Mouse (Mus musculus) neural tube, embryonic 14.5 days (tissue): ENCODE data around the gene Rrnad1. TPM values are rescaled to one million over a fixed set of nuclear protein-coding genes. Genes with fewer than 3 reads are reported as not detected.

Experiments used
- ATAC-seq: fragments of 200-750 bp; cut with Nextera tagmentation; 2 replicates; pipeline ENCODE4 v1.8.0; 2017; ENCODE audit warnings: low read depth, mild to moderate bottlenecking, moderate TSS enrichment, moderate library complexity
- H3K27ac ChIP-seq: fragments of 300-500 bp; sonication (generic); 2 replicates; pipeline ENCODE4 v1.5.1; 2014; ENCODE audit warnings: low read depth, mild to moderate bottlenecking, control low read depth, low read length, moderate library complexity, mixed read lengths
- H3K27me3 ChIP-seq: fragments of 300-500 bp; sonication (generic); 2 replicates; pipeline ENCODE4 v1.6.1; 2014; ENCODE audit warnings: low read length; ENCODE audit not compliant: control insufficient read depth, insufficient read depth
- H3K36me3 ChIP-seq: fragments of 300-500 bp; sonication (generic); 2 replicates; pipeline ENCODE4 v1.6.1; 2014; ENCODE audit warnings: low read length, mixed read lengths; ENCODE audit not compliant: control insufficient read depth, insufficient read depth
- H3K4me1 ChIP-seq: fragments of 300-500 bp; sonication (generic); 2 replicates; pipeline ENCODE4 v1.6.1; 2014; ENCODE audit warnings: low read length; ENCODE audit not compliant: control insufficient read depth, insufficient read depth
- H3K4me2 ChIP-seq: fragments of 300-500 bp; sonication (generic); 2 replicates; pipeline ENCODE4 v1.6.1; 2014; ENCODE audit warnings: mild to moderate bottlenecking, low read depth, low read length, control low read depth
- H3K4me3 ChIP-seq: fragments of 300-500 bp; sonication (generic); 2 replicates; pipeline ENCODE4 v1.5.1; 2014; ENCODE audit warnings: low read depth, low read length, control low read depth, mixed read lengths
- H3K9ac ChIP-seq: fragments of 300-500 bp; sonication (generic); replicated peaks from 2 replicates; pipeline ENCODE4 v1.6.1; 2014; ENCODE audit warnings: low read depth, mild to moderate bottlenecking, control low read depth, low read length, mixed read lengths
- H3K9me3 ChIP-seq: fragments of 300-500 bp; sonication (generic); 2 replicates; pipeline ENCODE4 v1.6.1; 2016; ENCODE audit warnings: low read length; ENCODE audit not compliant: control insufficient read depth
- WGBS: fragments of 180-500 bp; shearing (Covaris S2); extraction: QIAGEN DNeasy Blood & Tissue Kit; methylation state at CpG from one replicate; pipeline ENCODE4 v1.1.7; 2014; 5-methylcytosine and 5-hydroxymethylcytosine counted together
- polyA plus RNA-seq: library from polyadenylated mRNA; unstranded; fragments of >200 nt; fragmentation: Nextera tagmentation; extraction: Ambion mirVana; gene quantifications from 2 replicates; pipeline ENCODE4 v1.2.1, GENCODE M21; 2014

Gene Rrnad1
- polyA plus RNA-seq, 1 experiment from 2014 or later: 20.6 TPM

- Histone ChIP-seq H3K4me3 (no peak overlapping the region), H3K27me3 (no peaks in the 10 kb centered on the region), H3K4me1 (peaks cover 25% of the 10 kb centered on the region), H3K9me3 (no peaks in the 10 kb centered on the region), H3K36me3 (peaks cover 41% of the 10 kb centered on the region), H3K27ac (no peak overlapping the region), H3K4me2 (no peak overlapping the region), H3K9ac (no peak overlapping the region)
- ATAC-seq: no peak
- 88% methylated on average over 5 of the region's 5 CpGs for WGBS
Observed at GRCm38 (mm10) chr3:87927452-87927851, 3.1 kb downstream of the Rrnad1 start.

- Histone ChIP-seq H3K4me1 (peaks cover 10% of the 10 kb centered on the region), H3K4me2 (no peak overlapping the region), H3K27ac (no peak overlapping the region), H3K4me3 (no peak overlapping the region), H3K27me3 (no peaks in the 10 kb centered on the region), H3K36me3 (peaks cover 46% of the 10 kb centered on the region), H3K9ac (no peak overlapping the region), H3K9me3 (no peaks in the 10 kb centered on the region)
- 90% methylated on average over 7 of the region's 7 CpGs for WGBS
- ATAC-seq: no peak
Observed at GRCm38 (mm10) chr3:87924996-87925395, 5.5 kb downstream of the Rrnad1 start.

GRCm38 (mm10) chr3:87920270-87920943 is 10.1 kb downstream of the Rrnad1 start:
- no peak overlapping the region for H3K27ac ChIP-seq
- H3K4me3 ChIP-seq: peak overlapping the region; percentile 60
- no peak for ATAC-seq
- peak overlapping the region; percentile 84 for H3K4me2 ChIP-seq
- peaks cover 41% of the 10 kb centered on the region for H3K36me3 ChIP-seq
- peaks cover 5% of the 10 kb centered on the region; the same call in 1 of the 2 replicates for H3K4me1 ChIP-seq
- no peaks in the 10 kb centered on the region for H3K9me3 ChIP-seq
- WGBS: 70% methylated on average over 9 of the region's 9 CpGs
- peak overlapping the region; percentile 33 for H3K9ac ChIP-seq
- no peaks in the 10 kb centered on the region for H3K27me3 ChIP-seq

GRCm38 (mm10) chr3:87919336-87920108 is 11.0 kb downstream of the Rrnad1 start, which contains the start of gene Mrpl24:
Gene Mrpl24, plus strand, starts transcription at chr3:87919506.
- WGBS: under 1% methylated on average over 30 of the region's 30 CpGs
- Histone ChIP-seq H3K27ac (peak within 1 kb of the TSS; percentile 63; the same call in 1 of the 2 replicates), H3K9me3 (no peaks in the 10 kb centered on the region), H3K27me3 (no peaks in the 10 kb centered on the region), H3K4me2 (peak within 1 kb of the TSS; percentile 84), H3K36me3 (peaks cover 38% of the 10 kb centered on the region), H3K9ac (peak within 1 kb of the TSS; percentile 33), H3K4me3 (peak within 1 kb of the TSS; percentile 60), H3K4me1 (peaks cover 5% of the 10 kb centered on the region; the same call in 1 of the 2 replicates)
- ATAC-seq: peak; percentile 86

- no peaks in the 10 kb centered on the region for H3K9me3 ChIP-seq
Observed at GRCm38 (mm10) chr3:87918551-87918950, 12.0 kb downstream of the Rrnad1 start.

GRCm38 (mm10) chr3:87916990-87917389 is 13.5 kb downstream of the Rrnad1 start:
- 90% methylated on average over 1 of the region's 1 CpGs for WGBS
- H3K4me1 ChIP-seq: peaks cover 5% of the 10 kb centered on the region; the same call in 1 of the 2 replicates
- H3K9me3 ChIP-seq: no peaks in the 10 kb centered on the region
- peaks cover 15% of the 10 kb centered on the region for H3K36me3 ChIP-seq
- H3K4me3 ChIP-seq: no peak overlapping the region
- no peak overlapping the region for H3K9ac ChIP-seq
- no peaks in the 10 kb centered on the region for H3K27me3 ChIP-seq
- ATAC-seq: no peak
- H3K4me2 ChIP-seq: no peak overlapping the region
- no peak overlapping the region for H3K27ac ChIP-seq

More at GRCm38 (mm10) chr3:87918551-87918950, 12.0 kb downstream of the Rrnad1 start:
- no peak overlapping the region for H3K9ac ChIP-seq
- peaks cover 30% of the 10 kb centered on the region for H3K36me3 ChIP-seq
- peaks cover 5% of the 10 kb centered on the region; the same call in 1 of the 2 replicates for H3K4me1 ChIP-seq
- H3K4me2 ChIP-seq: peak overlapping the region; percentile 84; the same call in 1 of the 2 replicates
- WGBS: 100% methylated on average over 1 of the region's 1 CpGs
- ATAC-seq: no peak
- no peak overlapping the region for H3K27ac ChIP-seq
- H3K4me3 ChIP-seq: 0 out of 2 replicates have a peak overlapping the region, but pooled peaks have one; percentile 60
- no peaks in the 10 kb centered on the region for H3K27me3 ChIP-seq

- WGBS: 96% methylated on average over 10 of the region's 10 CpGs
- no peaks in the 10 kb centered on the region for H3K9me3 ChIP-seq
- no peak for ATAC-seq
- no peak overlapping the region for H3K4me3 ChIP-seq
- no peak overlapping the region for H3K4me2 ChIP-seq
- peaks cover 14% of the 10 kb centered on the region for H3K36me3 ChIP-seq
- H3K27me3 ChIP-seq: no peaks in the 10 kb centered on the region
- H3K9ac ChIP-seq: no peak overlapping the region
- peaks cover 14% of the 10 kb centered on the region for H3K4me1 ChIP-seq
- no peak overlapping the region for H3K27ac ChIP-seq
Observed at GRCm38 (mm10) chr3:87913891-87914290, 16.6 kb downstream of the Rrnad1 start.

- Histone ChIP-seq H3K9ac (no peak overlapping the region), H3K4me3 (no peak overlapping the region), H3K9me3 (no peaks in the 10 kb centered on the region), H3K36me3 (peaks cover 14% of the 10 kb centered on the region), H3K27ac (no peak overlapping the region), H3K27me3 (no peaks in the 10 kb centered on the region), H3K4me2 (no peak overlapping the region), H3K4me1 (peaks cover 15% of the 10 kb centered on the region)
- 92% methylated on average over 7 of the region's 7 CpGs for WGBS
- ATAC-seq: no peak
Observed at GRCm38 (mm10) chr3:87913491-87913890, 17.0 kb downstream of the Rrnad1 start.
